8 mouse cellular contexts compared by ENCODE assay signal in genomic region chr6:11907269-11908032, GRCm38 (mm10). TPM values are rescaled to one million over a fixed set of nuclear protein-coding genes. Genes with fewer than 3 reads are reported as not detected.
A peak's percentile ranks its signal among the peaks of the same experiment; 100 is the strongest.
DNase-seq lines count a peak whose midpoint lies in the region; ATAC-seq and TF ChIP-seq lines count a peak whose summit lies in the region.

Gene Ndufa4, minus strand, starts transcription at chr6:11907497.
Gene Phf14, plus strand, starts transcription at chr6:11907809.

- no peaks in the 10 kb centered on the region for H3K9me3 ChIP-seq in ES-E14 (ENCODE audit: control insufficient read depth, insufficient read depth, low read depth, low read length)
- no peaks in the 10 kb centered on the region for H3K9me3 ChIP-seq in forebrain, embryonic 15.5 days

- H3K27me3 ChIP-seq in forebrain, embryonic 15.5 days = no peaks in the 10 kb centered on the region

- peak within 1 kb of the TSS; percentile 61 for H3K4me2 ChIP-seq in forebrain, embryonic 15.5 days (replicated peaks)

- intact Hi-C loops in heart, postnatal 25 days (cut with DNase I) = loop anchor here (2.0 kb wide), 1 partner anchor 17 kb away; no protein-coding TSS in a partner anchor

- no peak for TF ChIP-seq CTCF in lung, adult 2 months (IDR thresholded peaks at IDR 0.05; ENCODE audit: insufficient read depth, low read length)

- H3K36me3 ChIP-seq in ES-E14 (ENCODE audit: control insufficient read depth, insufficient read depth, low read length, poor library complexity, severe bottlenecking) = peaks cover 5% of the 10 kb centered on the region
- peaks cover 15% of the 10 kb centered on the region for H3K36me3 ChIP-seq in forebrain, embryonic 15.5 days

- peak; percentile 97; the same call in 1 of the 2 replicates for TF ChIP-seq POLR2A in lung, adult 2 months (IDR thresholded peaks at IDR 0.05; ENCODE audit: borderline replicate concordance, extremely low read depth, low read depth, low read length)

- peak within 1 kb of the TSS; percentile 82 to 94 for H3K4me3 ChIP-seq in ES-E14 (ENCODE audit: insufficient read depth in 1 of 2, low read depth in 1 of 2, low read length in 2 of 2, poor library complexity in 1 of 2, severe bottlenecking in 1 of 2)
- H3K4me3 ChIP-seq in forebrain, embryonic 15.5 days = peak within 1 kb of the TSS; percentile 94
- peak within 1 kb of the TSS; percentile 100 for H3K4me3 ChIP-seq in lung, adult 2 months (replicated peaks; ENCODE audit: extremely low read depth, low read depth, low read length)

- DNase-seq in ES-E14 (ENCODE audit: low read depth, low spot score) = peak; percentile 69
- peak; percentile 94 for DNase-seq in cerebellum, adult 11-12 months
- peak; percentile 85 for DNase-seq in heart, postnatal 25 days (ENCODE audit: low spot score)
- DNase-seq in layer of hippocampus, adult 18-20 months (ENCODE audit: low spot score in 2 of 2) = peak; percentile 86 to 96
- DNase-seq in lung, adult 2 months = peak; percentile 90
- DNase-seq in thymus, adult 18-20 months = peak; percentile 76 to 81

- WGBS in forebrain, embryonic 15.5 days = under 1% methylated on average over 59 of the region's 59 CpGs
- under 1% methylated on average over 59 of the region's 59 CpGs for WGBS in lung, adult 2 months

- peak; percentile 97 for ATAC-seq in forebrain, embryonic 15.5 days (replicated peaks)
- peak; percentile 97 for ATAC-seq in neutrophil, adult 5-6 weeks (ENCODE audit: extremely low read depth, insufficient number of reproducible peaks, low FRiP score, poor library complexity, severe bottlenecking)

- in situ Hi-C loops in ES-E14 (cut with MboI; ENCODE audit: low sequenced_read_pairs in 2 of 2, unreplicated experiment in 2 of 2) = no loop called here

- H3K4me1 ChIP-seq in ES-E14 (ENCODE audit: control insufficient read depth in 2 of 2, insufficient read depth in 2 of 2, low read length in 2 of 2, poor library complexity in 1 of 2) = peaks cover 0 to 2% of the 10 kb centered on the region in 2 experiments; a peak in 1 of 4 replicates
- H3K4me1 ChIP-seq in forebrain, embryonic 15.5 days = peaks cover 20% of the 10 kb centered on the region
- peaks cover 6% of the 10 kb centered on the region for H3K4me1 ChIP-seq in lung, adult 2 months (ENCODE audit: control insufficient read depth, insufficient read depth, low read length)

- peak within 1 kb of the TSS; percentile 45; the same call in 1 of the 2 replicates for H3K27ac ChIP-seq in ES-E14 (ENCODE audit: insufficient read depth, low read depth, low read length, poor library complexity, severe bottlenecking)
- peak within 1 kb of the TSS; percentile 67 for H3K27ac ChIP-seq in forebrain, embryonic 15.5 days (replicated peaks)

- peak within 1 kb of the TSS; percentile 97 for H3K9ac ChIP-seq in ES-E14 (ENCODE audit: insufficient read depth, low read depth, low read length, poor library complexity, severe bottlenecking)
- peak within 1 kb of the TSS; percentile 84 for H3K9ac ChIP-seq in forebrain, embryonic 15.5 days (replicated peaks)

TF ChIP-seq in ES-E14, 5 proteins besides CTCF, POLR2A, EP300 and RAD21:
- TF ChIP-seq CHD2 (IDR thresholded peaks at IDR 0.05; ENCODE audit: low read depth, low read length) (no peak), HCFC1 (IDR thresholded peaks at IDR 0.05; ENCODE audit: borderline replicate concordance, insufficient read depth, low read length) (peak; percentile 63; the same call in 1 of the 2 replicates)

RNA-seq across cellular contexts. Expression of gene Ndufa4, which starts in this region (rescaled TPM):
- total RNA-seq in ES-E14 (2012; rRNA removed) = 675 and 766 TPM in 2 replicates
- polyA plus RNA-seq in forebrain, embryonic 15.5 days (2015; fragmentation: Nextera tagmentation; extraction: Ambion mirVana) = 804 and 834 TPM in 2 replicates
- 1,000 to 10,000 TPM; 3,110 to 3,139 TPM for total RNA-seq in heart, postnatal 25 days (2021)
- 100 to 1,000 TPM; 680 to 729 TPM for total RNA-seq in layer of hippocampus, adult 18-20 months (2021)
- 264 and 373 TPM in 2 replicates for polyA plus RNA-seq in lung, adult 2 months (2012; rRNA removed)
- total RNA-seq in neutrophil, adult 5-6 weeks (2017) = 62.4 and 66.8 TPM in 2 replicates

RNA-seq across cellular contexts. Expression of gene Phf14, which starts in this region (rescaled TPM):
- 16.1 and 22.6 TPM in 2 replicates for total RNA-seq in ES-E14 (2012; rRNA removed)
- 83.1 and 89.3 TPM in 2 replicates for polyA plus RNA-seq in forebrain, embryonic 15.5 days (2015; fragmentation: Nextera tagmentation; extraction: Ambion mirVana)
- total RNA-seq in heart, postnatal 25 days (2021) = 10 to 100 TPM; 46.4 to 48.2 TPM
- total RNA-seq in layer of hippocampus, adult 18-20 months (2021) = 10 to 100 TPM; 66.5 to 72.1 TPM
- 3.8 and 6.6 TPM in 2 replicates for polyA plus RNA-seq in lung, adult 2 months (2012; rRNA removed)
- 105 and 128 TPM in 2 replicates for total RNA-seq in neutrophil, adult 5-6 weeks (2017)

Comparison
In these comparisons a context has a peak if more than half of its experiments do, and no peak if none do; other contexts are left out.
1. Peak in every context shown above with its lines: DNase-seq, ATAC-seq, H3K4me3 ChIP-seq and H3K27ac ChIP-seq.
2. RNA of gene Phf14 (polyA plus RNA-seq): 83.1 to 89.3 TPM in forebrain, embryonic 15.5 days; 3.8 to 6.6 TPM in lung, adult 2 months; every median in the first group is over 10 times any median in the second.